Comparison of ENCODE assay signal across 26 mouse cellular contexts in the genomic region with DNA sequence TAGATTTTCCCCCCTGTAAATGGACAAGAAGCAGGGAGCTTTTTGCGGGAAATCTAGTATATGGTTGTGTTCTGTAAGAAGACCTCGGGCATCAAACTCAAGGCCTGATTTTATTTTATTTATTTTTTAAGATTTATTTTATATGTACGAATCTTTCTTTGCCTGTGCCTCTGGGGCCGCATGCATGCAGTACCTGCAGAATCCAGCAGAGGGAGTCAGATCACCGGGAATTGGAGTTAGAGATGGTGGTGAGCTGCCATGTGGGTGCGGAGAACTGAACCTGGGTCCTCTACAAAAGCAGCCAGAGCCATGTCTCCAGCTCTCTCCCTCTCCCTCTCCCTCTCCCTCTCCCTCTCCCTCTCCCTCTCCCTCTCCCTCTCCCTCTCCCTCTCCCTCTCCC.
DNase-seq lines count a peak whose midpoint lies in the region; ATAC-seq and TF ChIP-seq lines count a peak whose summit lies in the region.
"Had no signal": no experiment of that assay in that cellular context is flagged by ENCODE, and none has a peak within 500 bp of the region (broad histone marks: within the 10 kb centered on the region; RNA-seq: fewer than 3 reads in every experiment).

No protein-coding gene starts in this region.

- H3K4me3 ChIP-seq in left cerebral cortex, adult 2 months, result no peak overlapping the region
- H3K4me3 ChIP-seq in E14TG2a.4 (replicated peaks; ENCODE audit: low read length), result no peak overlapping the region
- no peak overlapping the region for H3K4me3 ChIP-seq in ES-Bruce4 (ENCODE audit: low read depth, low read length)
- H3K4me3 ChIP-seq in forebrain, embryonic 14.5 days (ENCODE audit: low read depth, low read length), result no peak overlapping the region
- H3K4me3 ChIP-seq: forebrain, embryonic 10.5 days; heart, embryonic 10.5 days; hindbrain, embryonic 15.5 days; limb, embryonic 15.5 days; midbrain, embryonic 13.5 days; neural tube, embryonic 12.5 days; stomach, embryonic 15.5 days had no signal

- no peak overlapping the region for H3K27ac ChIP-seq in left cerebral cortex, adult 2 months
- H3K27ac ChIP-seq in ES-Bruce4 (ENCODE audit: insufficient read depth, low read length), result no peak overlapping the region
- no peak overlapping the region for H3K27ac ChIP-seq in forebrain, embryonic 14.5 days (ENCODE audit: low read depth, low read length)
- H3K27ac ChIP-seq: forebrain, embryonic 10.5 days; heart, embryonic 10.5 days; hindbrain, embryonic 15.5 days; limb, embryonic 15.5 days; midbrain, embryonic 13.5 days; neural tube, embryonic 12.5 days; stomach, embryonic 15.5 days had no signal

- intact Hi-C loops in left cerebral cortex, adult 2 months (cut with DNase I), result no loop called here

- H3K4me2 ChIP-seq in forebrain, embryonic 14.5 days (ENCODE audit: low read length), result no peak overlapping the region
- H3K4me2 ChIP-seq: hindbrain, embryonic 15.5 days; limb, embryonic 15.5 days; midbrain, embryonic 13.5 days; neural tube, embryonic 12.5 days; stomach, embryonic 15.5 days had no signal

- DNase-seq in left cerebral cortex, adult 2 months (ENCODE audit: extremely low spot score in 1 of 2, low spot score in 2 of 2), result no peak
- no peak for DNase-seq in left cerebral cortex, adult 8-10 months (ENCODE audit: low spot score in 2 of 2)
- DNase-seq in brain, embryonic 14.5 days (ENCODE audit: low read depth), result no peak
- no peak for DNase-seq in cerebellum, postnatal 4 days (ENCODE audit: low spot score in 2 of 2)
- DNase-seq in forebrain, embryonic 14.5 days (ENCODE audit: low spot score), result no peak
- no peak for DNase-seq in kidney, adult 8-10 months
- DNase-seq: adrenal gland, postnatal 14 days; cerebellum, adult 11 months; cerebellum, postnatal 10 days; forebrain, postnatal 0 days; heart, postnatal 4 days; kidney, postnatal 25 days; left cerebral cortex, postnatal 4 days; lung, adult 18-20 months; lung, postnatal 14 days; right cerebral cortex, postnatal 4 days had no signal

- TF ChIP-seq CTCF in left cerebral cortex, adult 2 months (IDR thresholded peaks at IDR 0.05), result peak; percentile 30
- peak; percentile 89 for TF ChIP-seq CTCF in E14TG2a.4 (conservative IDR thresholded peaks at IDR 0.05; ENCODE audit: low read length)
- TF ChIP-seq CTCF in ES-Bruce4 (IDR thresholded peaks at IDR 0.05; ENCODE audit: low read depth, low read length), result peak; percentile 56
- peak; percentile 51 for TF ChIP-seq CTCF in brain, embryonic 14.5 days (IDR thresholded peaks at IDR 0.05; ENCODE audit: borderline replicate concordance, extremely low read depth, insufficient read depth, insufficient read length)

- H3K9me3 ChIP-seq in E14TG2a.4 (ENCODE audit: low read length) (no peaks in the 10 kb centered on the region), ES-Bruce4 (replicated peaks; ENCODE audit: control insufficient read depth, insufficient read depth, low read length, poor library complexity, severe bottlenecking) (peaks cover 4% of the 10 kb centered on the region; the same call in 1 of the 2 replicates)
- H3K9me3 ChIP-seq in forebrain, embryonic 14.5 days (replicated peaks; ENCODE audit: control insufficient read depth, low read length), result no peaks in the 10 kb centered on the region
- H3K9me3 ChIP-seq: heart, embryonic 10.5 days; hindbrain, embryonic 15.5 days; limb, embryonic 15.5 days; neural tube, embryonic 12.5 days; stomach, embryonic 15.5 days had no signal

- TF ChIP-seq EP300 in ES-Bruce4 (IDR thresholded peaks at IDR 0.05; ENCODE audit: insufficient read depth, low read depth, low read length), result no peak

- H3K4me1 ChIP-seq in E14TG2a.4 (replicated peaks; ENCODE audit: low read depth, low read length) (peaks cover under 1% of the 10 kb centered on the region), ES-Bruce4 (ENCODE audit: control insufficient read depth, insufficient read depth, low read length) (no peaks in the 10 kb centered on the region)
- peaks cover 6% of the 10 kb centered on the region; the same call in 1 of the 2 replicates for H3K4me1 ChIP-seq in forebrain, embryonic 14.5 days (ENCODE audit: control insufficient read depth, insufficient read depth, low read length)

- no peak for ATAC-seq in forebrain, embryonic 14.5 days
- ATAC-seq: forebrain, postnatal 0 days; intestine, embryonic 16.5 days; midbrain, embryonic 13.5 days had no signal

- no peak for TF ChIP-seq POLR2A in ES-Bruce4 (IDR thresholded peaks at IDR 0.05; ENCODE audit: insufficient read depth, low read length)
- no peak for TF ChIP-seq POLR2A in brain, embryonic 14.5 days (IDR thresholded peaks at IDR 0.05; ENCODE audit: borderline replicate concordance, extremely low read depth, insufficient read depth, insufficient read length, poor library complexity, severe bottlenecking)

- H3K36me3 ChIP-seq in E14TG2a.4 (ENCODE audit: insufficient read depth, low read length), result no peaks in the 10 kb centered on the region
- H3K36me3 ChIP-seq in ES-Bruce4 (ENCODE audit: control insufficient read depth, insufficient read depth, low read length, poor library complexity, severe bottlenecking), result no peaks in the 10 kb centered on the region
- no peaks in the 10 kb centered on the region for H3K36me3 ChIP-seq in forebrain, embryonic 14.5 days (ENCODE audit: control insufficient read depth, insufficient read depth, low read length)
- H3K36me3 ChIP-seq: forebrain, embryonic 10.5 days; heart, embryonic 10.5 days; hindbrain, embryonic 15.5 days; limb, embryonic 15.5 days; midbrain, embryonic 13.5 days; neural tube, embryonic 12.5 days; stomach, embryonic 15.5 days had no signal

- 88% methylated on average over 6 of the region's 6 CpGs for WGBS in forebrain, embryonic 14.5 days

- H3K9ac ChIP-seq in ES-Bruce4 (ENCODE audit: low read depth, poor library complexity, severe bottlenecking), result no peak overlapping the region
- H3K9ac ChIP-seq in forebrain, embryonic 14.5 days (ENCODE audit: low read length), result no peak overlapping the region
- H3K9ac ChIP-seq: forebrain, postnatal 0 days; hindbrain, embryonic 15.5 days; limb, embryonic 15.5 days; midbrain, embryonic 13.5 days; neural tube, embryonic 12.5 days; stomach, embryonic 15.5 days had no signal

- peaks cover 4% of the 10 kb centered on the region; the same call in 1 of the 2 replicates for H3K27me3 ChIP-seq in E14TG2a.4 (ENCODE audit: insufficient read depth, low read length)
- H3K27me3 ChIP-seq in ES-Bruce4 (ENCODE audit: control insufficient read depth, insufficient read depth, low read length, poor library complexity, severe bottlenecking), result no peaks in the 10 kb centered on the region
- no peaks in the 10 kb centered on the region for H3K27me3 ChIP-seq in forebrain, embryonic 14.5 days (replicated peaks; ENCODE audit: control insufficient read depth, insufficient read depth, low read length)
- H3K27me3 ChIP-seq: hindbrain, embryonic 15.5 days; limb, embryonic 15.5 days; midbrain, embryonic 13.5 days; neural tube, embryonic 12.5 days; stomach, embryonic 15.5 days had no signal

Comparison
In these comparisons a context has a peak if more than half of its experiments do, and no peak if none do; other contexts are left out.
1. CTCF ChIP-seq: peak in every context shown above with its lines; median percentile 89 in E14TG2a.4; 56 in ES-Bruce4; 51 in brain, embryonic 14.5 days; 30 in left cerebral cortex, adult 2 months.